Mouse (Mus musculus): Measurements from ENCODE around the gene Spock2.

DNA sequence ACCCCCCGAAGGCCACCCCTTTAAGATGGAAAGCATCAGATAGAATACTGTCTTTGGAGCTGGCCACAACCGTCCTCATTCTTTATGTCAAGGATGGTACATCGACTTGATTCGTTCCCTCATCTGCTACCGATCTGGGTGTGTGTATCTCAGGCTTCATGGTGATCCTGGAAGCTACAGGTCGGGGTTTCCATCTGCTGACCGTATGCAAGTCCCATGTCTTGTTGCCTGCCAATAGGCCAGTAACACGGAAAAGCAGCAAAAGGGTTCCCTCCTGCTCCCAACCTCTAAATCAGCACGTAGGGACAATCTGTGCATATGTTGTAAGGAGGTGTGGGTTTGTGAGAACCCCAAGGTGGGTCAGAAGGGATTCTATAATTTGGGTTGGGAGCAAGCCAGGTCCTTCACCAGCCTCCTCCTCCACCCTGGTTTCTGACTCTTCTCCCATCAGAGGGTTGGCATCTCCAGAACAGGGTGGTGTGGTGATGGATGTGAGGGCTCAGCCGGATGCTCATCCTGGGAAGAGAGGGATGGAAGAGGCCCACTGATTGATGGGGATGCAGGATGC lies 5.0 kb downstream of the Spock2 start:
- TF ChIP-seq CTCF (IDR thresholded peaks at IDR 0.05; ENCODE audit: low read depth) (no peak), EP300 (IDR thresholded peaks at IDR 0.05; ENCODE audit: low read depth) (no peak)
